Mouse (Mus musculus): Measurements from ENCODE around the gene Kif4.

- TF ChIP-seq CTCF (conservative IDR thresholded peaks at IDR 0.05; ENCODE audit: low read length) (no peak), NANOG (IDR thresholded peaks at IDR 0.05; ENCODE audit: borderline replicate concordance, low read length) (no peak)
Measured at GRCm38 (mm10) chrX:100734359-100734758, 108.8 kb downstream of the Kif4 start.
